In the genomic region with DNA sequence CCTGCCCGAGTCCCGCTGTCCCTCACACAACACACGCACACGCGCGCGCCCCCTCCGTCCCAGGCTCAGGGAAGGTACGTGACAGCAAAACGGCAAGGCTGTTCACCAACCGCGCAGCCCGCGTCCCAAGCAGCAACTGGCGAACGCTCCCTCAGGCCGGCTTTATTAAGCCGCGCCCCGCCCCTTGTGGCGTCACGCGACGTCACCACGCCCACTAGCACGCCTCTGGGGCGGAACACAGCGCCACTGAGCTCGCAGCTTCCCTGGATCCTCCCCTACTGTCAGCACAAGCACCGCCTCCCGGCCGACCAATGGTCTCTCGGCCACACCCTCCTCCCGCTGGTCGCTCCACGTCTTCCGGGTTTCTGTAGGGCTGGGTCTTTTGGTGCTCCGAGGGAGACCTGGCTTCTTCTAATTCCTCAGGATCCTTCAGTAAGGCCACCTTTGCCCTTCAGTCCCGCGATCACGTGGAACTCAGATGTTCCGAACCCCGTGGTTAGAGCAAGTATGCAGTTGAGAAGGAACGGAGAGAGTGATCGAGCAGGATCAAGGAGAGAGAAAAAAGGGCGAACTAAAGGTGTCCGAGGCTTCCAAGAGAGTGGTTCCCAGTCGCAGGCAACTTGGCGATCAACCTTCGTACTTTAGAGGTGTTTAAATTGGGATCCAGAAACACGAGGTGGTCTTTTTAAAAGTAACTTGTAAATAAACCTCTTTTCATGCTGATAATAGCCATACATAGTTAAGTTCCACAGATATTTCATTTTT, we compare ENCODE assay signal across 8 mouse cellular contexts. TPM values are rescaled to one million over a fixed set of nuclear protein-coding genes. Genes with fewer than 3 reads are reported as not detected.
DNase-seq lines count a peak whose midpoint lies in the region; ATAC-seq and TF ChIP-seq lines count a peak whose summit lies in the region.

A gene (minus strand): TSS at position 164 of the 765 bp plus-strand sequence.

- H3K4me3 ChIP-seq in C2C12 (ENCODE audit: insufficient read depth, poor library complexity, severe bottlenecking) (peak within 1 kb of the TSS; percentile 75), myocyte (peak within 1 kb of the TSS; percentile 91)
- peak within 1 kb of the TSS; percentile 84 for H3K4me3 ChIP-seq in erythroblast, embryonic 14.5 days (replicated peaks)
- peak within 1 kb of the TSS; percentile 71 for H3K4me3 ChIP-seq in heart, embryonic 11.5 days (ENCODE audit: low read depth, low read length)
- H3K4me3 ChIP-seq in kidney, embryonic 16.5 days (ENCODE audit: low read length), result peak within 1 kb of the TSS; percentile 62
- peak within 1 kb of the TSS; percentile 77 for H3K4me3 ChIP-seq in liver, adult 2 months (ENCODE audit: insufficient read depth, low read depth, low read length)

- H3K79me2 ChIP-seq in C2C12 (ENCODE audit: control insufficient read depth, insufficient read depth) (peaks cover 43% of the 10 kb centered on the region), myocyte (ENCODE audit: control insufficient read depth, insufficient read depth) (peaks cover 17% of the 10 kb centered on the region)
- no peaks in the 10 kb centered on the region for H3K79me2 ChIP-seq in liver, adult 2 months (ENCODE audit: control insufficient read depth, insufficient read depth, low read length)

- ATAC-seq in heart, embryonic 11.5 days (replicated peaks; ENCODE audit: insufficient number of reproducible peaks, low FRiP score, low TSS enrichment), result peak; percentile 99
- ATAC-seq in kidney, embryonic 16.5 days (ENCODE audit: low FRiP score, low TSS enrichment), result peak; percentile 100

- WGBS in heart, embryonic 11.5 days (ENCODE audit: insufficient replicate concordance), result under 1% methylated on average over 51 of the region's 51 CpGs
- WGBS in kidney, embryonic 16.5 days, result under 1% methylated on average over 51 of the region's 51 CpGs
- under 1% methylated on average over 51 of the region's 51 CpGs for WGBS in liver, adult 2 months

- H3K9ac ChIP-seq in heart, embryonic 11.5 days (ENCODE audit: low read depth, low read length), result peak within 1 kb of the TSS; percentile 86
- H3K9ac ChIP-seq in kidney, embryonic 16.5 days (replicated peaks; ENCODE audit: low read length), result peak within 1 kb of the TSS; percentile 73
- peak within 1 kb of the TSS; percentile 90 for H3K9ac ChIP-seq in liver, adult 2 months (ENCODE audit: low read depth, low read length)

- TF ChIP-seq POLR2A in brain, embryonic 14.5 days (IDR thresholded peaks at IDR 0.05; ENCODE audit: borderline replicate concordance, extremely low read depth, insufficient read depth, insufficient read length, poor library complexity, severe bottlenecking), result peak; percentile 88; the same call in 1 of the 2 replicates
- peak; percentile 100 for TF ChIP-seq POLR2A in liver, adult 2 months (IDR thresholded peaks at IDR 0.05; ENCODE audit: extremely low read depth, insufficient read depth, low read length)
- TF ChIP-seq POLR2A in myocyte (IDR thresholded peaks at IDR 0.05; ENCODE audit: insufficient read length, low read depth), result peak; percentile 100

- H3ac ChIP-seq in C2C12 (ENCODE audit: control insufficient read depth, insufficient read length, low read depth), result peak within 1 kb of the TSS; percentile 70
- peak within 1 kb of the TSS; percentile 66 for H3ac ChIP-seq in myocyte (ENCODE audit: control insufficient read depth, insufficient read length)

- H3K27me3 ChIP-seq in C2C12 (ENCODE audit: control insufficient read depth, insufficient read depth, insufficient read length) (no peaks in the 10 kb centered on the region), myocyte (ENCODE audit: control insufficient read depth, insufficient read depth, insufficient read length) (no peaks in the 10 kb centered on the region)
- H3K27me3 ChIP-seq in erythroblast, embryonic 14.5 days (ENCODE audit: control insufficient read depth), result peaks cover 12% of the 10 kb centered on the region
- no peaks in the 10 kb centered on the region for H3K27me3 ChIP-seq in heart, embryonic 11.5 days (ENCODE audit: control insufficient read depth, insufficient read depth, low read length)
- H3K27me3 ChIP-seq in kidney, embryonic 16.5 days (ENCODE audit: insufficient read depth, low read length), result no peaks in the 10 kb centered on the region
- H3K27me3 ChIP-seq in liver, adult 2 months (ENCODE audit: control insufficient read depth, insufficient read depth, low read length), result no peaks in the 10 kb centered on the region
- no peaks in the 10 kb centered on the region for H3K27me3 ChIP-seq in splenic B cell, adult 2 months (ENCODE audit: control insufficient read depth, insufficient read depth, low read length, poor library complexity, severe bottlenecking)

- H3K4me2 ChIP-seq in heart, embryonic 11.5 days, result peak within 1 kb of the TSS; percentile 96
- H3K4me2 ChIP-seq in kidney, embryonic 16.5 days (replicated peaks; ENCODE audit: low read depth, low read length), result peak within 1 kb of the TSS; percentile 95
- H3K4me2 ChIP-seq in myocyte (ENCODE audit: low read depth), result peak within 1 kb of the TSS; percentile 87

- H3K36me3 ChIP-seq in C2C12 (ENCODE audit: control insufficient read depth, insufficient read depth), result peaks cover 22% of the 10 kb centered on the region
- no peaks in the 10 kb centered on the region for H3K36me3 ChIP-seq in erythroblast, embryonic 14.5 days (ENCODE audit: control insufficient read depth)
- no peaks in the 10 kb centered on the region for H3K36me3 ChIP-seq in heart, embryonic 11.5 days (ENCODE audit: control insufficient read depth, insufficient read depth, low read length)
- no peaks in the 10 kb centered on the region for H3K36me3 ChIP-seq in kidney, embryonic 16.5 days (ENCODE audit: insufficient read depth, low read length)
- H3K36me3 ChIP-seq in liver, adult 2 months (ENCODE audit: control insufficient read depth, insufficient read depth, low read length), result peaks cover 6% of the 10 kb centered on the region
- peaks cover 12% of the 10 kb centered on the region for H3K36me3 ChIP-seq in myocyte (ENCODE audit: control insufficient read depth, insufficient read depth)
- 0 out of 2 replicates have a peak, but pooled peaks cover 2% of the 10 kb centered on the region for H3K36me3 ChIP-seq in splenic B cell, adult 2 months (ENCODE audit: control insufficient read depth, insufficient read depth, low read length, poor library complexity, severe bottlenecking)

- peak; percentile 20 for TF ChIP-seq CTCF in C2C12 (IDR thresholded peaks at IDR 0.05; ENCODE audit: control insufficient read depth, insufficient read depth, insufficient read length)
- TF ChIP-seq CTCF in brain, embryonic 14.5 days (IDR thresholded peaks at IDR 0.05; ENCODE audit: borderline replicate concordance, extremely low read depth, insufficient read depth, insufficient read length), result peak; percentile 31; the same call in 1 of the 2 replicates
- TF ChIP-seq CTCF in liver, adult 2 months (IDR thresholded peaks at IDR 0.05; ENCODE audit: low read depth, low read length), result peak; percentile 22; the same call in 1 of the 2 replicates

- no peaks in the 10 kb centered on the region for H3K9me3 ChIP-seq in erythroblast, embryonic 14.5 days (ENCODE audit: control insufficient read depth, low read length)
- no peaks in the 10 kb centered on the region for H3K9me3 ChIP-seq in heart, embryonic 11.5 days (replicated peaks; ENCODE audit: control insufficient read depth, low read length)
- no peaks in the 10 kb centered on the region for H3K9me3 ChIP-seq in kidney, embryonic 16.5 days (ENCODE audit: low read length)

- peak within 1 kb of the TSS; percentile 81 for H3K27ac ChIP-seq in heart, embryonic 11.5 days (ENCODE audit: low read depth, low read length)
- H3K27ac ChIP-seq in kidney, embryonic 16.5 days (ENCODE audit: low read length), result peak within 1 kb of the TSS; percentile 86
- H3K27ac ChIP-seq in liver, adult 2 months (replicated peaks; ENCODE audit: insufficient read depth, low read depth, low read length), result peak within 1 kb of the TSS; percentile 80

- H3K79me3 ChIP-seq in C2C12 (ENCODE audit: low read depth), result peaks cover 20% of the 10 kb centered on the region

- DNase-seq in brain, embryonic 14.5 days (ENCODE audit: low read depth), result peak; percentile 99
- DNase-seq in liver, adult 2 months (ENCODE audit: extremely low read depth, low read depth, low spot score), result peak; percentile 97
- peak; percentile 99 for DNase-seq in splenic B cell, adult 2 months (ENCODE audit: low read depth, low spot score)

- H3K4me1 ChIP-seq in erythroblast, embryonic 14.5 days (ENCODE audit: control insufficient read depth), result peaks cover 30% of the 10 kb centered on the region
- H3K4me1 ChIP-seq in heart, embryonic 11.5 days (ENCODE audit: control insufficient read depth, insufficient read depth, low read length), result no peaks in the 10 kb centered on the region
- H3K4me1 ChIP-seq in kidney, embryonic 16.5 days (ENCODE audit: insufficient read depth, low read length), result peaks cover 8% of the 10 kb centered on the region; the same call in 1 of the 2 replicates
- peaks cover 5% of the 10 kb centered on the region for H3K4me1 ChIP-seq in liver, adult 2 months (ENCODE audit: control insufficient read depth, insufficient read depth, low read length)

TF ChIP-seq in C2C12, 6 proteins besides CTCF, POLR2A, EP300 and RAD21 (continues in another document):
- TF ChIP-seq MYOD1 (IDR thresholded peaks at IDR 0.05; ENCODE audit: control insufficient read depth, insufficient read length, low read depth) (peak; percentile 8), FOSL1 (IDR thresholded peaks at IDR 0.05; ENCODE audit: insufficient read depth, low read length, poor library complexity, severe bottlenecking) (no peak), USF1 (IDR thresholded peaks at IDR 0.05; ENCODE audit: low read depth) (no peak), MYOG (IDR thresholded peaks at IDR 0.05; ENCODE audit: control insufficient read depth, extremely low read depth, insufficient read length) (no peak), MAX (IDR thresholded peaks at IDR 0.05) (peak; percentile 53)

TF ChIP-seq in myocyte, 11 proteins besides CTCF, POLR2A, EP300 and RAD21 (continues in another document):
- peak; percentile 100 for TF ChIP-seq POLR2AphosphoS2 (IDR thresholded peaks at IDR 0.05; ENCODE audit: insufficient read length, low read depth)
- TF ChIP-seq TCF12 (IDR thresholded peaks at IDR 0.05; ENCODE audit: insufficient read depth, poor library complexity, severe bottlenecking), result no peak
- TF ChIP-seq CEBPB (IDR thresholded peaks at IDR 0.05; ENCODE audit: insufficient read depth, poor library complexity, severe bottlenecking), result no peak
- peak; percentile 71 for TF ChIP-seq REST (IDR thresholded peaks at IDR 0.05; ENCODE audit: insufficient read depth, insufficient read length)
- no peak for TF ChIP-seq MAX (IDR thresholded peaks at IDR 0.05; ENCODE audit: low read depth)

RNA-seq across cellular contexts. Expression of the gene that starts here (rescaled TPM):
- polyA plus RNA-seq in C2C12 (2012; fragmentation: generic; extraction: Trizol) (7.1 TPM), myocyte (2012; fragmentation: generic; extraction: Trizol) (21.2 TPM)
- 6.8 and 7.1 TPM in 2 replicates for polyA plus RNA-seq in brain, embryonic 14.5 days (2012; rRNA removed)
- 0.02 and 0.10 TPM in 2 replicates for polyA plus RNA-seq in erythroblast, embryonic 14.5 days (2012)
- polyA plus RNA-seq in heart, embryonic 11.5 days (2014; fragmentation: Nextera tagmentation; extraction: Ambion mirVana), result 14.0 and 15.9 TPM in 2 replicates
- polyA plus RNA-seq in kidney, embryonic 16.5 days (2015; fragmentation: Nextera tagmentation; extraction: Ambion mirVana), result 26.0 and 29.3 TPM in 2 replicates
- total RNA-seq in liver, adult 2 months (2014; rRNA removed), result 17.1 and 25.5 TPM in 2 replicates
- 5.0 and 5.7 TPM in 2 replicates for polyA plus RNA-seq in liver, adult 2 months (2012; rRNA removed)

Comparison
In these comparisons a context has a peak if more than half of its experiments do, and no peak if none do; other contexts are left out.
1. Peak in every context shown above with its lines: DNase-seq, ATAC-seq, H3K4me3 ChIP-seq and H3K27ac ChIP-seq.